Mouse (Mus musculus): ENCODE results near the gene Gm3149. TPM values are rescaled to one million over a fixed set of nuclear protein-coding genes. Genes with fewer than 3 reads are reported as not detected.
"Not testable (repeated sequence)": the region's sequence is repeated elsewhere in the genome, so short reads cannot be mapped to it uniquely, and the experiment has no call there.

Gene Gm3149
- 0.13 TPM in 1 of 2 replicates, not detected in the other for polyA plus RNA-seq (2015; fragmentation: Nextera tagmentation; extraction: Ambion mirVana)

GRCm38 (mm10) chr14:4316983-4317382, at the start of gene Gm3149:
Gene Gm3149 (plus strand): TSS chr14:4317283.
- H3K27me3 ChIP-seq; H3K27ac ChIP-seq (replicated peaks); H3K36me3 ChIP-seq; ATAC-seq (ENCODE audit: low FRiP score, low read depth); H3K9me3 ChIP-seq; H3K4me3 ChIP-seq; H3K4me2 ChIP-seq; H3K9ac ChIP-seq; H3K4me1 ChIP-seq (replicated peaks): not testable (repeated sequence)
- WGBS: no CpG with 5 or more reads among the region's 1 CpGs

DNA sequence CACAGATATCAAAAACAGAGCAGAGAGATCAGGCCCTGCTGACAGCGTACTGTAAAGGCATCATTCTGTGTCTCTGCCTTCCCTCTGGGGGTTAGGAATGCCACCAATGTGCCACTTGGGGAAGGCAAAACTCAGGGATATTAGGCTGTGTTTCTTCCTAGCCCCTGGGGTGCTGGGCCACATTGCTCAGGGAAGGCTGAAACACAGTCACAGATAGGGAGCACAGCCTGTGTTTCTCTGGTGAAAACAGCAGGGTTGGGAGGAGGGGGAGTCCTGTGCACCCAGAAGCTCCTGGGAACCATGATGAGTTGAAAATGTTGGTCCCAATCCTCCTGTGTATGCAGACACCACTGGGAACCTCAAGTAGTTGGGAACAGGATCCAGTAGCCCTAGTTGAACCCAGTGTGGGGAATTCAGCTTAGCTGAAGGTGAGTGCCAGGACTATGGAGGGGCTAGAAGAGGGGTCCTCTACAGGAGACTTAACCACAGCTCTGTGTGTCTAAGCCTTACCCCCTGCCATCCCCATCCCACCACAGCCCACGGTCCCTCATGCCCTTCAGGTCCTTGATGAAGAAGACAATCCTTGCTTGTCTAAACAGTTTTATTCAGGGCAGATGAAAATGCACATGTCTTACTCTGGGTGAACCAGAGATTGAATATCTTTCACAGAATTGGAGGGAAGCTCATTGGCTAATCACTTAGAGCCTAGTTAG, 47.7 kb upstream of the Gm3149 start:
- WGBS: 92% methylated on average over 2 of the region's 2 CpGs
- not testable (repeated sequence) for H3K27me3 ChIP-seq; H3K4me2 ChIP-seq; H3K9me3 ChIP-seq; H3K9ac ChIP-seq; ATAC-seq (ENCODE audit: low FRiP score, low read depth); H3K27ac ChIP-seq (replicated peaks); H3K4me1 ChIP-seq (replicated peaks); H3K4me3 ChIP-seq; H3K36me3 ChIP-seq

GRCm38 (mm10) chr14:4279828-4280227, 37.3 kb upstream of the Gm3149 start:
- not testable (repeated sequence) for H3K27me3 ChIP-seq; H3K4me2 ChIP-seq; H3K4me1 ChIP-seq (replicated peaks); H3K27ac ChIP-seq (replicated peaks); H3K9me3 ChIP-seq; H3K36me3 ChIP-seq; H3K4me3 ChIP-seq; ATAC-seq (ENCODE audit: low FRiP score, low read depth); H3K9ac ChIP-seq
- 81% methylated on average over 3 of the region's 3 CpGs for WGBS

DNA sequence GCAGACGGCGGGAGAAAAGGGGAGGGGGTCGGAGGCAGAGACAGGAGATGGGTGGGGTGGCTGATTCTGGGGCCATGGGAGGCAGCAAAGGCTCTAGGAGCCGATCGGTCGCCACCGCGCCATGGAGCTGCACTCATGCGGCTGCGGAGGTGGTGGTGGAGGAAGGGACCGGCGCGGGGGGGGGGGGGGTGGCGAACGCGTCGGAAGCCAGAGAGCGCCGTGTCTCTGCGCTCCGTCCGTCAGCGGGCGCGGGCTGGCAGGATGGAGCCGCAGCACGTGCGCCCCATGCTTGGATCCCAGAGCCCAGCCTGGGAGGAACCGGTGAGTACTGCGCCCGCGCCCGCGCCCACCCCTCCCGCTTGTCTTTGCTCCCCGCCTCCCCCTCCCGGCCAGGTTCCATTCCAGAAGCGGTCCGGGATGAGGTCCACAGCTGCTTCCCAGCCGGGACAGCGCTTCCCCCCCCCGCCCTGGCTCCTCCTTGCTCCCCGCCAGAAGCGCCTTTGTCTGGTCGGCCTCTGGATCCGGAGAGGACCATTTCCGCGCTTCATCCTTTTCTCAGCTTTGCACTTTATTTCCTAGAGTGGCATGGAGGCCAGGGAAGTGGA, 17.5 kb downstream of the Gm3149 start, which contains the start of gene 2610042L04Rik:
2610042L04Rik (plus strand) TSS at position 288 of the 605 bp plus-strand sequence.
- H3K4me1 ChIP-seq (replicated peaks); H3K9me3 ChIP-seq; H3K36me3 ChIP-seq; ATAC-seq (ENCODE audit: low FRiP score, low read depth); H3K27me3 ChIP-seq: not testable (repeated sequence)
- 0% methylated on average over 23 of the region's 48 CpGs for WGBS
- Histone ChIP-seq H3K4me3 (peak within 1 kb of the TSS; percentile 48), H3K9ac (peak within 1 kb of the TSS; percentile 61), H3K4me2 (peak within 1 kb of the TSS; percentile 65), H3K27ac (replicated peaks) (0 out of 2 replicates have a peak within 1 kb of the TSS, but pooled peaks have one; percentile 25)

DNA sequence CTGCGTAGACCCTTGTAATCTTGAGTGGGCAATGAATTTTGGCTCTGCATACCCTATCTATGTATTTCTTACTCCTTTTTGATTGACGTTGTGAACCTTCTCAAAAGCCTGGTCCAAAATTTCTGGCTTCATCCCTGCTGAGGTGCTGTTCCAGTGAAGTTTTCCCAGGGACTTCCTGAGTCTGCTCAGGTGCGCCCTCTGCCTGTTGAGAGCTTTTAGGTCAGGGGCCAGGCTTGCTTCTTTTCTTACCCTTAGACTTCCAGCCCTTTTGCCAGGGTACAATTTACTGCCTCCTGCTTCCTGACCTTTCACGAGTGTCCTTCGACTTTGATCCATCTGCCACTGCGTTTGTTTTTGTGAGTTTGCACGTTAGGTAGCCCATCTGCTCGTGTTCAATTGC, 18.4 kb downstream of the Gm3149 start:
- peak overlapping the region; percentile 65; the same call in 1 of the 2 replicates for H3K4me2 ChIP-seq
- not testable (repeated sequence) for H3K9me3 ChIP-seq; H3K36me3 ChIP-seq; H3K4me3 ChIP-seq; H3K27ac ChIP-seq (replicated peaks); ATAC-seq (ENCODE audit: low FRiP score, low read depth); H3K4me1 ChIP-seq (replicated peaks); H3K9ac ChIP-seq; H3K27me3 ChIP-seq
- 7% methylated on average over 7 of the region's 8 CpGs for WGBS

- WGBS: 88% methylated on average over 3 of the region's 3 CpGs
- H3K4me1 ChIP-seq (replicated peaks); H3K4me2 ChIP-seq; H3K9ac ChIP-seq; ATAC-seq (ENCODE audit: low FRiP score, low read depth); H3K27me3 ChIP-seq; H3K36me3 ChIP-seq; H3K27ac ChIP-seq (replicated peaks); H3K9me3 ChIP-seq; H3K4me3 ChIP-seq: not testable (repeated sequence)
Measured at GRCm38 (mm10) chr14:4368991-4369390, 51.9 kb downstream of the Gm3149 start.

DNA sequence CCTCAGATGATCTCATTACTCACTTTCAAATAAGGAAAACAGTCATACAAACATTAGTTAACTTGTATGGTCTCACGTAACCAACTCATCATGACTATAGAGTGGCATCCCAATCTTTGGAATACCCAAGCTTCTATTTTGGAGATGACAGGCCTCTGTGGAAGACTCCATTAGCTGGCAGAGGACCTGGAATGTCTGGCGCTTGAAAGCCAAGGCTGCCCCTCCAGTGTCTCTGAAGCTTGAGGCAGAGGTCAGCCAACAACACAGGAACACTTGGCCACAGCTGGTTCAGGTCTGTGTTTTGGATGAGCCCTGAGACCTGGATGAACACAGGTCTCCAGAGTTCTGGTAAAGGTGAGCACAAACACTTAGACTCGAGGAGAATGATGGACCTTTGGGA, 52.6 kb downstream of the Gm3149 start:
- H3K36me3 ChIP-seq; H3K4me3 ChIP-seq; H3K27me3 ChIP-seq; H3K27ac ChIP-seq (replicated peaks); H3K4me2 ChIP-seq; H3K4me1 ChIP-seq (replicated peaks); ATAC-seq (ENCODE audit: low FRiP score, low read depth); H3K9ac ChIP-seq; H3K9me3 ChIP-seq: not testable (repeated sequence)
- WGBS: 88% methylated on average over 3 of the region's 3 CpGs

Other genes starting within 250 kb of the Gm3149 start
- gene Gm3115, start 233.2 kb upstream of the Gm3149 start, polyA plus RNA-seq (2015; fragmentation: Nextera tagmentation; extraction: Ambion mirVana): not detected in 2 replicates
- 3.1 and 4.7 TPM in 2 replicates for gene Gm8108, start 206.8 kb upstream of the Gm3149 start, polyA plus RNA-seq (2015; fragmentation: Nextera tagmentation; extraction: Ambion mirVana)
- not detected in 2 replicates for gene Gm3127, start 152.3 kb upstream of the Gm3149 start, polyA plus RNA-seq (2015; fragmentation: Nextera tagmentation; extraction: Ambion mirVana)
- gene Gm2974, start 134.7 kb upstream of the Gm3149 start, polyA plus RNA-seq (2015; fragmentation: Nextera tagmentation; extraction: Ambion mirVana): 9.2 and 10.3 TPM in 2 replicates
- gene Gm3138, start 67.7 kb upstream of the Gm3149 start, polyA plus RNA-seq (2015; fragmentation: Nextera tagmentation; extraction: Ambion mirVana): not detected in 2 replicates
- 6.7 and 7.4 TPM in 2 replicates for gene 2610042L04Rik, start 17.5 kb downstream of the Gm3149 start, polyA plus RNA-seq (2015; fragmentation: Nextera tagmentation; extraction: Ambion mirVana)
- not detected in 2 replicates for gene Gm3159, start 80.2 kb downstream of the Gm3149 start, polyA plus RNA-seq (2015; fragmentation: Nextera tagmentation; extraction: Ambion mirVana)
- 5.5 and 7.2 TPM in 2 replicates for gene Gm3164, start 98.2 kb downstream of the Gm3149 start, polyA plus RNA-seq (2015; fragmentation: Nextera tagmentation; extraction: Ambion mirVana)
- 2.0 and 3.5 TPM in 2 replicates for gene Gm3173, start 113.7 kb downstream of the Gm3149 start, polyA plus RNA-seq (2015; fragmentation: Nextera tagmentation; extraction: Ambion mirVana)
- gene Gm3182, start 164.5 kb downstream of the Gm3149 start, polyA plus RNA-seq (2015; fragmentation: Nextera tagmentation; extraction: Ambion mirVana): not detected in 2 replicates
- gene Gm3047, start 238.1 kb downstream of the Gm3149 start, polyA plus RNA-seq (2015; fragmentation: Nextera tagmentation; extraction: Ambion mirVana): not detected in 2 replicates

Measured in hindbrain, embryonic 15.5 days (tissue).